Mouse (Mus musculus): ENCODE measurements around the gene Mpp3. TPM values are rescaled to one million over a fixed set of nuclear protein-coding genes. Genes with fewer than 3 reads are reported as not detected.
A peak's percentile ranks its signal among the peaks of the same experiment; 100 is the strongest.

The Mpp3 gene
- polyA plus RNA-seq, 1 experiment from 2014 or later = 3.7 TPM

DNA sequence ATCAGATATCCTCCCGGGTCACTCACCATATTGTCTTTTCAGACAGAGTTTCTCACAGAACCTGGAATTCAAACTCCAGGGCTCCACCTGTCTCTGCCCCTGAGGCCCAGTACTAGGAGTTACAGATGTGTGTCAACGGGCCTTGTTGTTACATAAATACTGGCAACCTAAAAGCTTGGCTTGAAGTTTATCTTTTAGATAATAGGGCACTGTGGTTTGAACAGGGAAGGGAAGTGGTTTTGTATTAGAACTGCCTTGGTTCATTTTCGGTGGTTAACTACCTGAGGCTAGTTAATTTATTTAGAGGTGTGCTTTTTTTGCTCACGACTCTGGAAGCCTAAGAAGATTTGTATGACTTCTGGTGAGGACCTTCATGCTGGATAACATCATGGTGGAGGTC is 74.8 kb downstream of the Mpp3 start:
- H3K4me1 ChIP-seq (replicated peaks; ENCODE audit: control insufficient read depth, insufficient read depth, low read length) = peaks cover 17% of the 10 kb centered on the region
- H3K27me3 ChIP-seq (ENCODE audit: control insufficient read depth, insufficient read depth, low read depth, low read length) = no peaks in the 10 kb centered on the region
- H3K4me2 ChIP-seq (ENCODE audit: low read depth, low read length) = peak overlapping the region; percentile 39
- ATAC-seq (ENCODE audit: low read depth) = no peak
- peak overlapping the region; percentile 67 for H3K27ac ChIP-seq (ENCODE audit: low read length)
- no peaks in the 10 kb centered on the region for H3K36me3 ChIP-seq (ENCODE audit: control insufficient read depth, insufficient read depth, low read length)
- 0 out of 2 replicates have a peak overlapping the region, but pooled peaks have one; percentile 9 for H3K9ac ChIP-seq (ENCODE audit: low read length)
- no peaks in the 10 kb centered on the region for H3K9me3 ChIP-seq (ENCODE audit: control insufficient read depth, low read length)
- no peak overlapping the region for H3K4me3 ChIP-seq (ENCODE audit: low read length)
- WGBS = 35% methylated on average over 4 of the region's 4 CpGs

DNA sequence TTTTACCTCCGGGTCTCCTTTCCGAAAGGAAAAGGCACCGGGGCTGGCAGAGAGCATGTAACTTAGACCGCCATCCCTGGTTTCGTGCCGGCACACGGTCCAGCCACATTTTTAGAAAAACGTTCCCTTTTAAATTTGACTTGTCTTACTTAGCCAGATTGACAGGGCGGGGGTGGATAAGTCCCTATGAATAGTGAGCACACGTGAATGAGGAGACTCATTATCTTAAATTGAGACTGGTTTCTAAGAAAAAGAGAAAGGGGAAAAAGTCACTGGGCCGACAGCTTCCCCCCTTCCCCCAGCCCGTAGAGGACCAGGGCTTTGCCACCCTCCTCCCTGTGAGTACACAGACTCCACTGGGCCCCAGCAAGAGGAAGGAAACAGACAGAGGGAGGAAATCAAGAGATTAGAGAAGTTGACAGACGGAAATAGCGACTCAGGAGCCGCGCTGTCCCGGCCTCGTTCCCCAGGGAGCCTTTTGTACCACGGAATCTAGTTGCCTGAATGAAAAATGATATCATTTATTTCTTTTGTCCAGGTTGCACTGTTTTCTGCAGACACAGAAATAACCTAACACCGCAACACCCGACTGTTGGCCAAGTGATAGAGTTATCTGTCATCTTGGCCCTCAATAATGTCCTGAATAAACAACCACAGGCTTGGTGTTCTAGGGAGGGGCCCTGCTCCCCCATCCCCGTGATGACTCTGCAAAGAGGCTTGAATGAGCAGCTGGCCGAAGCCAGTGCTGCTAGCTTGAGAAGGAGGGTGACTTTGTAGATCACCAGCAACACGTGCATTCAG is 75.5 kb downstream of the Mpp3 start:
- peak overlapping the region; percentile 39 for H3K4me2 ChIP-seq (ENCODE audit: low read depth, low read length)
- peaks cover 17% of the 10 kb centered on the region for H3K4me1 ChIP-seq (replicated peaks; ENCODE audit: control insufficient read depth, insufficient read depth, low read length)
- no peaks in the 10 kb centered on the region for H3K36me3 ChIP-seq (ENCODE audit: control insufficient read depth, insufficient read depth, low read length)
- H3K9ac ChIP-seq (ENCODE audit: low read length) = peak overlapping the region; percentile 44; the same call in 1 of the 2 replicates
- WGBS = 16% methylated on average over 24 of the region's 24 CpGs
- H3K9me3 ChIP-seq (ENCODE audit: control insufficient read depth, low read length) = no peaks in the 10 kb centered on the region
- ATAC-seq (ENCODE audit: low read depth) = peak; percentile 89
- peak overlapping the region; percentile 8; the same call in 1 of the 2 replicates for H3K4me3 ChIP-seq (ENCODE audit: low read length)
- H3K27me3 ChIP-seq (ENCODE audit: control insufficient read depth, insufficient read depth, low read depth, low read length) = no peaks in the 10 kb centered on the region
- H3K27ac ChIP-seq (ENCODE audit: low read length) = peak overlapping the region; percentile 67

DNA sequence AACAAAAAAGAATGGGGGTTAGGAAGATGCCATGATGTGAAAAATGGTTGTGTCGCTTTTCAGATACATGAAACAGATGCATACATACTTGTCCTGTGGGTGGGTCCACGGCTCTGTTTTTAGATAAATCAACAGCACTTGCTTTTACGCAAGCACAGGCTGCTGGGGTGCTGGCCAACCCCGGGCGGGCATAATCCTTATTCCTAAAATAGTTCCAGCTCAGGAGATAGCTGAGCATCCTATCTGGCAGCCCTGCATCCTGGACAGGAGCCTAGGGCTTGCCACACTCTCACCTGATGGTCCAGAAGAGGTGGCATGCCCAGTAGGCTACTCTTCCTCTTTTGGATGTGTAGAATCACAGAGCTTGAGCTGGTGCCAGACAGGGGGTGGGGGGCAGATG is 78.2 kb downstream of the Mpp3 start:
- Histone ChIP-seq H3K4me3 (ENCODE audit: low read length) (no peak overlapping the region), H3K27ac (ENCODE audit: low read length) (no peak overlapping the region), H3K4me1 (replicated peaks; ENCODE audit: control insufficient read depth, insufficient read depth, low read length) (peaks cover 20% of the 10 kb centered on the region), H3K36me3 (ENCODE audit: control insufficient read depth, insufficient read depth, low read length) (no peaks in the 10 kb centered on the region), H3K9ac (ENCODE audit: low read length) (no peak overlapping the region), H3K9me3 (ENCODE audit: control insufficient read depth, low read length) (no peaks in the 10 kb centered on the region), H3K4me2 (ENCODE audit: low read depth, low read length) (no peak overlapping the region), H3K27me3 (ENCODE audit: control insufficient read depth, insufficient read depth, low read depth, low read length) (no peaks in the 10 kb centered on the region)
- 81% methylated on average over 5 of the region's 5 CpGs for WGBS
- ATAC-seq (ENCODE audit: low read depth) = no peak

Other genes with a start within 250 kb of the Mpp3 start
- 10.3 and 13.4 TPM in 2 replicates for gene Etv4, start 243.1 kb downstream of the Mpp3 start, polyA plus RNA-seq (2015; fragmentation: Nextera tagmentation; extraction: Ambion mirVana)
- gene Meox1, start 134.1 kb downstream of the Mpp3 start, polyA plus RNA-seq (2015; fragmentation: Nextera tagmentation; extraction: Ambion mirVana) = 11.7 and 12.4 TPM in 2 replicates
- 0.53 and 0.63 TPM in 2 replicates for gene Sost, start 61.4 kb downstream of the Mpp3 start, polyA plus RNA-seq (2015; fragmentation: Nextera tagmentation; extraction: Ambion mirVana)
- not detected in 2 replicates for gene Cfap97d1, start 44.2 kb downstream of the Mpp3 start, polyA plus RNA-seq (2015; fragmentation: Nextera tagmentation; extraction: Ambion mirVana)
- 21.7 and 23.8 TPM in 2 replicates for gene Dusp3, start 41.4 kb downstream of the Mpp3 start, polyA plus RNA-seq (2015; fragmentation: Nextera tagmentation; extraction: Ambion mirVana)
- gene Cd300lg, start 13.0 kb upstream of the Mpp3 start, polyA plus RNA-seq (2015; fragmentation: Nextera tagmentation; extraction: Ambion mirVana) = 0.74 and 1.1 TPM in 2 replicates
- 6.1 and 6.4 TPM in 2 replicates for gene Mpp2, start 60.1 kb upstream of the Mpp3 start, polyA plus RNA-seq (2015; fragmentation: Nextera tagmentation; extraction: Ambion mirVana)
- gene Ppy, start 72.9 kb upstream of the Mpp3 start, polyA plus RNA-seq (2015; fragmentation: Nextera tagmentation; extraction: Ambion mirVana) = not detected in 2 replicates
- gene Pyy, start 79.4 kb upstream of the Mpp3 start, polyA plus RNA-seq (2015; fragmentation: Nextera tagmentation; extraction: Ambion mirVana) = not detected in 2 replicates
- 0.73 and 1.5 TPM in 2 replicates for gene Nags, start 117.1 kb upstream of the Mpp3 start, polyA plus RNA-seq (2015; fragmentation: Nextera tagmentation; extraction: Ambion mirVana)
- gene Tmem101, start 127.9 kb upstream of the Mpp3 start, polyA plus RNA-seq (2015; fragmentation: Nextera tagmentation; extraction: Ambion mirVana) = 33.3 and 34.8 TPM in 2 replicates
- gene Lsm12, start 156.8 kb upstream of the Mpp3 start, polyA plus RNA-seq (2015; fragmentation: Nextera tagmentation; extraction: Ambion mirVana) = 108 and 130 TPM in 2 replicates
- 28.3 and 28.6 TPM in 2 replicates for gene G6pc3, start 161.2 kb upstream of the Mpp3 start, polyA plus RNA-seq (2015; fragmentation: Nextera tagmentation; extraction: Ambion mirVana)
- gene Hdac5, start 201.7 kb upstream of the Mpp3 start, polyA plus RNA-seq (2015; fragmentation: Nextera tagmentation; extraction: Ambion mirVana) = 70.1 and 80.4 TPM in 2 replicates
- 18.7 and 19.4 TPM in 2 replicates for gene BC030867, start 220.4 kb upstream of the Mpp3 start, polyA plus RNA-seq (2015; fragmentation: Nextera tagmentation; extraction: Ambion mirVana)
- 0.05 and 0.08 TPM in 2 replicates for gene Asb16, start 240.3 kb upstream of the Mpp3 start, polyA plus RNA-seq (2015; fragmentation: Nextera tagmentation; extraction: Ambion mirVana)

Measured in lung, embryonic 16.5 days (tissue).